Mouse (Mus musculus) embryo, embryonic 11 days (tissue): ENCODE measurements around the gene Xylt1.

Experiments used
- DNase-seq: peaks from one replicate; pipeline ENCODE4 v3.0.0-alpha.2; 2015

Gene Xylt1

DNA sequence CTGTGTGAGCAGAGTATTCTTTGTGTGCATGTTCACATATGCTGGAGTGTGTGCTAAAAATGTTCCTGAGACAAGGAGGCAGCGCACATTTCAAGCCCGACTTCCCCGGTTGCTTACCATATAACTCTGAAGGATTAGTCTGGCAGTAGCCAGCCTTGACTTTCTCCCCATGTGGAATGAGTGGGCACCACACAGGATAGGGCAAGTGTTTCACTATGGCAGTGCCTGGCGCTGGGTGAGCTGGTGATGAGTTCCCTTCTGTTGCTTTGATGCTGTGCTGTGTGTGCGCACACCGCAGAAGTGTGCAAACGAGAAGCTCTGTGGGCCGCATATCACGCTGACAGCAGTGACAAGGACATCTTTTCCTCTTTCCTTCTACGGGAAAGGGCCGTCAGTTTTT lies 56.1 kb downstream of the Xylt1 start:
- DNase-seq = no peak

DNA sequence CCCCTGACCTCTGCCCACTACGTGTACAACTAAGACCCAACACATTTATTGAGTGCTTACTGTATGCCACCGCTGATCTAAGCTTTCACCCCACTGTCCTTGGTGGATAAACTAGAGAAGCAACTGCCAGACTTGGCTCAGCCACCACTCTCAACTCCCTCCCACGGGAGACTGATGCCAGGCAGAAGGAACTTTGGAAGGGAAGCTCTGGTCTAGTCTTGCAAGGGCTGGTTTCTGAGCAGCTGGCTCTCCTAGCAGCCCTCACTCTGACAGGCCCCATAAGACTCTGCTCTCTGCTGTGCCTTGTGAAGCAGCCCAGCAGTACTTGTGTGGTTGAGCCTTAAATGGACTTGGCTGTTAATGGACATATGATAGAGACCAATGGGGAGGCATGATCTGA lies 60.2 kb downstream of the Xylt1 start:
- DNase-seq = no peak

DNA sequence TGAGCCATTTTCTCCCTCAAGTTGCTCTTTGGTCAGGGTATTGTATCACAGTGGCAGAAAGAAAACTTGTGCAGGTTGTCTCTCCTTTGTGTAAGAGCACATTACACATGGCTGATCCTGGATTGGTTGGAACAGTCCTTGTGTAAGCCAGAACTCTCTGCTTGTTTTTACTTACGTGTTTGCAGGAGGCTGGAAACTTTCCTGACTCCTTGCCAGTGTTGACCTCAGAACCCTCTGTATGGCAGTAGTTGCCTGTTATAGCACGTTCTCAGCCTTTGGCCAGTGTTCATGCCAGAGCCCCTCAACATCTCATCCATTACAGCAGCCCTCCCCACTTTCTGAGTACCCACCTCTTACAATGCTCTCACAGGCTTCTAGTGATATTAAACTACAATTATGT lies 61.9 kb downstream of the Xylt1 start:
- no peak for DNase-seq

GRCm38 (mm10) chr7:117443215-117443614 lies 62.4 kb downstream of the Xylt1 start:
- DNase-seq = no peak

GRCm38 (mm10) chr7:117445471-117445870 lies 64.7 kb downstream of the Xylt1 start:
- DNase-seq = no peak

DNA sequence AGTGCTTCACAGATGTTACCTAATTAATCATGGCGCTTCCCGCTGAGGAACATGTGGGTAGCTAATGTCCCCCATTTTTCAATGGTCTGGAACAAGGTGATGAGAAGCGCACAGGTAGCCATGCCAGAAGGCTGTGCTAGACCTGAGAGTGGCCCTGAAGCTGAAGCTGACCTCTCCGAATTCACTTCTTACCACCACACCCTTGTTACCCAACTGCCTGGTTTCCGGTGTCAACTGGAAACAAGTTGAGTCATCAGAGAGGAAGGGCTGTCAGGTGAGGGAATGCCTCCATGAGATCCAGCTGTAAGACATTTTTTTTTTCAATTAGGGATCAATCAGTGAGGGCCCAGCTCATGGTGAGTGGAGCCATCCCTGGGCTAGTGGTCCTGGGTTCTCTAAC lies 68.8 kb downstream of the Xylt1 start:
- DNase-seq = no peak

DNA sequence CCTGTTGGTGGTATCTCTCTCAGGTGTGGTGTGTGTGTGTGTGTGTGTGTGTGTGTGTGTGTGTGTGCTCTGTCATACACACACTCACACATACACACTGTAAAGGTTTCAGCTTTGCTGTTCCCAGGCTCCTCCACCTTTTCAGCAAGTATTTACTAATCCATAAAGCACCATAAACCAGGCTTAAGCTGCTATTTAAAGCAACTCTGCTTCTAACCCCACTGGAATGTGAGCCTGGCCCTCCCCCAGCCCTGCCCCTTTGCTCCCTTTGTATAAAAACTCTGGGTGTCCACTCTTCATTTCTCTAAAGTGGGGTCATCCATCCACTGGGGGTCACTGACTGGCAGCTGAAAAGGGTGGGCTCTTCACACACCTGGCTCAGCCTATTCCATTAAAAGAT lies 70.4 kb downstream of the Xylt1 start:
- no peak for DNase-seq

DNA sequence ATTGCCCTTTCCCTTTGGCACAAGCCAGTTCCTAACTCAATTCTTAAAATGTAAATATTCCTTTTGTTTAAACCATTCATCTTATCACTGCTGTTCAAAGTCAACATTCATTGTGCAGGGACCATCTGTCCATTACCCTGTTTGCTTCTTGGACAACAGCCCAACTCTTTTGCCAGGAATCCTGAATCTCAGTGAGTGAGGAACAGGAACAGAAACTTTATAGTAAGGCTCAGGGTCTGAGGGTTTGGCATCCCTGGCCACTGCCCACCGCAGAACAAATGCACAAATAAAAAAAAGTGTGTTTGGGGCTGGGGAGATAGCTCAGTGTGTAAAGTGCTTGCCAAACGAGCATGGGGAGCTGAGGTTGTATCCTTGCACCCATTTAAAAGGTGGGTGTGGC lies 71.5 kb downstream of the Xylt1 start:
- no peak for DNase-seq

GRCm38 (mm10) chr7:117454789-117455548 lies 74.2 kb downstream of the Xylt1 start:
- no peak for DNase-seq

GRCm38 (mm10) chr7:117462196-117462935 lies 81.6 kb downstream of the Xylt1 start:
- DNase-seq = no peak

DNA sequence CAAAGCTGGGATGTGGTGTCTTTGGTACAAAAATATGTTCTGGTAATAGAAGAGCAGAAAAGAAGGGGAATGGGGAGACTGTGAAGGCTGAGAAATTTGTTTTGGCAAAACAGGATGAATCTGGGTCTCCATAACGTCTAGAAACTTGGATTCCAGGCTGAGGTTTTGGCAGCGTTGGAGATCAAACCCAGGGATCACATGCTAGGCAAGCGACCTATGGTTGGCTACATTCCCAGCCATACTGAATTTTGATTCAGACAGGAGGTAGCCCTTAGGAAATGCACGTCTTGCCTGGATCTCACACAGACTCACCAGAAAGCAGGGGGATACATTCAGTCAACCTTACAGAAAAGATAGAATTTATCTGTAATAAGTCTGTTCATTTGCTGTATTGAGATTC lies 84.2 kb downstream of the Xylt1 start:
- no peak for DNase-seq

DNA sequence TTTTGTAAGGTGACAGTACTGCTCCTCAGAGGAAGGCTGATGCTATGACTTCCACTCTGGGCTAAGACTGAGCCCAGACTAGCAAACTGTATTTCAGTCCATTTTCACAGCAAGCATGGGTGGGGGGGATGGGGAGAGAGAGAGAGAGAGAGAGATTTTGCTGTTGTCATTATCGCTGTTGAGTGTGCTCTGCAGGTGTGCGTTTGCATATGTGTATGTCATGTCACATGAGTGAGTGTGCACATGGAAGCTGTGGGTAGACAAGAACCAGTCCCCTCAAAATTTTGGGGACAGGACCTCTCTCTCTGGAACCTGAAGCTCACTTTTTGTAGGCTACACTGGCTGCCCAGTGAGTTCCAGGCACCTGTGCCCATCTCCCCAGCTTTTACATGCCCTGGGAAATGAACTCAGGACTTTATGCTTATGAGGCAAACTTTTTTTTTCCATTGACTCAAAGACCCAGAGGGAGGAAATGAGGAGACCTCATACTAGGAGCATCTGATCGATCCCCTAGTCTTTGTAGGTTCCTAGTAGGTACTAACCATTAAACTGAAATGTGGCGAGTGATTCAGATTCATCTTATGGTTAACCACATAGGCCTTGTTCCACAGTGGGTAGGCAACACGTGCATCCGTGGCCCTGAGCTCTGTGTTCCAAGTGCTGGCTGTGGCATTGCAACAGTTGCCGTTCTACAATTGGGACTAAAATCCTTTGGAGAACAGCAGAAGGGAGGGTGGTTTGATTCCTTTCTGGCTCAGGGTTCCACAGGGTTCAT lies 85.4 kb downstream of the Xylt1 start:
- DNase-seq = no peak

- no peak for DNase-seq
Observed at GRCm38 (mm10) chr7:117470243-117470802, 89.5 kb downstream of the Xylt1 start.

DNA sequence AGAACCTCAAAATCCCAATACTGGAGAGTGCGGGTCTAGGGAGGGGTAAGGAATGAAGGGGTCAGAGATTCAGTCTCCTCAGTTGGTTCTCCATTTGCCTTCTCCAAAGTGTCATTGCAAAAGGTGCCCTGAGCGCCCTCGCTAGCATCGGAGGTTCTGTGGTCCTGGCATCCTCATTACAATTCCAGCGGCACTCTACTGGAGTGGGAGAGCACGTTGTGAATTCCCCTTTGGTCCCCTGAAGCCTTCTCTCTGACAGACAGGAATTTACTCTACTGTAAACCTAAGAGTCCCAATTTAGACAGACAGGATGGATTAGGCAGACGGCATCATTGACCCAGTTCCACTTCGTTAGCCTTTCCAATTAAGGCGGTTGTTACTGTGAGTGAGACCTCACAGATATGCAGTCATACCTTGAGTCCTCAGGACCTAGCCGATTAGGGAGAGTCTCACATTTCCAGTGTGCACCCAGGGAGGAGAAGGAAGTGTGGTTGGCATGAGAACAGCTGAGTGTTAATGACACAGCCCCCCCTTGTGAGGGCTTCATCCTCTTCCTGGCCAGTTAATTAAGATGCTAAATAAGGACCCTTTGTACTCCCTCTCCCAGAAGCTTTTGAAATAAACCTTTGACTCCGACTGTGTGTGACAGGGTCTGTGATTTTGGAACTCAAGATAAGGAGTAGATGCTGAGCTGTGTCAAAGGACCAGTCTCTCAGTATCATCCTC lies 91.4 kb downstream of the Xylt1 start:
- DNase-seq = no peak

GRCm38 (mm10) chr7:117472781-117473743 lies 92.3 kb downstream of the Xylt1 start:
- DNase-seq = no peak

DNA sequence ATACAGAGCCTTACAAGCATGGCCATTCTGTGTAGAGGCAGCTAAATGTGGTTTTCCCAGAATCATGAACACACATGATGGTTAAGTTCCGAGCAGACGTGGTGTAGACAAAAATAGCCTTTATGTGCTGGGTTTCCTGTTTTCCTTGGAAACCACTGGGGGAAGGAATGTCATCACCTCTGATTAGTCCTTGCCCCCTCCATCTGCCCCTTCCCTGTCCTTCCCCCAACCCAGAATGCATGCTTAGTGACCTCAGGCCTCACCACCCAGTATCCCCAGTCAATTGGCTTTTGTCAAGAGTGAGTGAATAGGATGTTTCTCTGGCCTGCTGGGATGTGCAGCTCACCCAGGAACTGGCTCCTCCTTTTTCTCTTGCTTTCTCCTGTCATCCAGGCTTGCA lies 93.5 kb downstream of the Xylt1 start:
- peak; percentile 62 for DNase-seq

- DNase-seq = no peak
Observed at GRCm38 (mm10) chr7:117475106-117475505, 94.3 kb downstream of the Xylt1 start.

GRCm38 (mm10) chr7:117478937-117479336 lies 98.2 kb downstream of the Xylt1 start:
- DNase-seq = no peak

- DNase-seq = no peak
Observed at GRCm38 (mm10) chr7:117480831-117481230, 100.1 kb downstream of the Xylt1 start.

GRCm38 (mm10) chr7:117481404-117481803 lies 100.6 kb downstream of the Xylt1 start:
- DNase-seq = no peak

DNA sequence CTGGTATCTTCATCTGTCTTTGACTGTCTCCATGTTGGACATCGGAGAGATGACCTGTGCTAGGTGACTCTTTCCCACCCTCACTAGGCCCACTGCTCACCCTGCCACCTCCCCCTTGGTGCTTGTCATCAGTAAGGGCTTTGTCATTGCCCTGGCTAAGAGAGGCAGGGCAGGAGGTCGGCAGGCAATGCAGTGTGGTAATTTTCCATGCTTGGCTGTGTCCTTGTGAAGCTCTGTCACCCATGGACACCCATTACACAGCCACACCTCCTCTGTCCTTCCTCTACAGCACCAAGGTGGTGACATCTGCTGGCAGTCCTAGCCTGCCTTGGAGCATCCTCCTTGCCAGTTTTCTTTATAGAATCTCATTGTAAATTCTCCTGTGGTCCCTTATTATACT lies 101.9 kb downstream of the Xylt1 start:
- DNase-seq = no peak
